Mouse (Mus musculus) kidney, embryonic 14.5 days (tissue): Measurements from ENCODE around the gene Pgp. TPM values are rescaled to one million over a fixed set of nuclear protein-coding genes. Genes with fewer than 3 reads are reported as not detected.
A peak's percentile ranks its signal among the peaks of the same experiment; 100 is the strongest.

ENCODE experiments used
- ATAC-seq: fragments of 200-750 bp; cut with Nextera tagmentation; 2 replicates; pipeline ENCODE4 v1.8.0; 2017; ENCODE audit warnings: moderate number of reproducible peaks, mild to moderate bottlenecking, moderate TSS enrichment, moderate library complexity; ENCODE audit not compliant: low FRiP score, low TSS enrichment
- H3K27ac ChIP-seq: fragments of 300-500 bp; sonication (generic); 2 replicates; pipeline ENCODE4 v1.5.1; 2014; ENCODE audit warnings: low read depth, mild to moderate bottlenecking, low read length, moderate library complexity, mixed read lengths
- H3K27me3 ChIP-seq: fragments of 300-500 bp; sonication (generic); 2 replicates; pipeline ENCODE4 v1.6.1; 2014; ENCODE audit warnings: mild to moderate bottlenecking, low read length; ENCODE audit not compliant: control insufficient read depth, insufficient read depth
- H3K36me3 ChIP-seq: fragments of 300-500 bp; sonication (generic); 2 replicates; pipeline ENCODE4 v1.6.1; 2014; ENCODE audit warnings: low read length, mixed read lengths; ENCODE audit not compliant: control insufficient read depth, insufficient read depth
- H3K4me1 ChIP-seq: fragments of 300-500 bp; sonication (generic); 2 replicates; pipeline ENCODE4 v1.6.1; 2014; ENCODE audit warnings: low read length, mixed read lengths; ENCODE audit not compliant: control insufficient read depth, insufficient read depth
- H3K4me2 ChIP-seq: fragments of 300-500 bp; sonication (generic); replicated peaks from 2 replicates; pipeline ENCODE4 v1.6.1; 2014; ENCODE audit warnings: low read depth, mild to moderate bottlenecking, low read length
- H3K4me3 ChIP-seq: fragments of 300-500 bp; sonication (generic); 2 replicates; pipeline ENCODE4 v1.5.1; 2014; ENCODE audit warnings: mild to moderate bottlenecking, low read length
- H3K9ac ChIP-seq: fragments of 300-500 bp; sonication (generic); 2 replicates; pipeline ENCODE4 v1.6.1; 2014; ENCODE audit warnings: low read depth, mild to moderate bottlenecking, low read length, moderate library complexity
- H3K9me3 ChIP-seq: fragments of 300-500 bp; sonication (generic); 2 replicates; pipeline ENCODE4 v1.6.1; 2016; ENCODE audit warnings: low read length; ENCODE audit not compliant: control insufficient read depth
- WGBS: fragments of 180-500 bp; shearing (Covaris S2); extraction: QIAGEN DNeasy Blood & Tissue Kit; methylation state at CpG from one replicate; pipeline ENCODE4 v1.1.7; 2014; 5-methylcytosine and 5-hydroxymethylcytosine counted together
- polyA plus RNA-seq: library from polyadenylated mRNA; unstranded; fragments of >200 nt; fragmentation: Nextera tagmentation; extraction: Ambion mirVana; gene quantifications from 2 replicates; pipeline ENCODE4 v1.2.1, GENCODE M21; 2014

Gene Pgp
- polyA plus RNA-seq, 1 experiment from 2014 or later = 54.1 TPM

- WGBS = 77% methylated on average over 5 of the region's 5 CpGs
- no peak overlapping the region for H3K4me2 ChIP-seq
- no peak overlapping the region for H3K4me3 ChIP-seq
Observed at GRCm38 (mm10) chr17:24437016-24437415, 33.2 kb upstream of the Pgp start.

GRCm38 (mm10) chr17:24440377-24440776, 29.8 kb upstream of the Pgp start:
- H3K27me3 ChIP-seq = no peaks in the 10 kb centered on the region
- ATAC-seq = no peak
- 90% methylated on average over 8 of the region's 8 CpGs for WGBS
- H3K9ac ChIP-seq = no peak overlapping the region
- H3K36me3 ChIP-seq = peaks cover 77% of the 10 kb centered on the region
- no peak overlapping the region for H3K4me3 ChIP-seq
- H3K9me3 ChIP-seq = no peaks in the 10 kb centered on the region
- no peak overlapping the region for H3K4me2 ChIP-seq
- H3K27ac ChIP-seq = no peak overlapping the region
- H3K4me1 ChIP-seq = no peaks in the 10 kb centered on the region

More at GRCm38 (mm10) chr17:24437016-24437415, 33.2 kb upstream of the Pgp start:
- no peaks in the 10 kb centered on the region for H3K27me3 ChIP-seq
- ATAC-seq = peak; percentile 61; the same call in 1 of the 2 replicates
- H3K36me3 ChIP-seq = peaks cover 55% of the 10 kb centered on the region
- no peaks in the 10 kb centered on the region for H3K4me1 ChIP-seq
- H3K9me3 ChIP-seq = no peaks in the 10 kb centered on the region
- H3K9ac ChIP-seq = no peak overlapping the region
- H3K27ac ChIP-seq = no peak overlapping the region

DNA sequence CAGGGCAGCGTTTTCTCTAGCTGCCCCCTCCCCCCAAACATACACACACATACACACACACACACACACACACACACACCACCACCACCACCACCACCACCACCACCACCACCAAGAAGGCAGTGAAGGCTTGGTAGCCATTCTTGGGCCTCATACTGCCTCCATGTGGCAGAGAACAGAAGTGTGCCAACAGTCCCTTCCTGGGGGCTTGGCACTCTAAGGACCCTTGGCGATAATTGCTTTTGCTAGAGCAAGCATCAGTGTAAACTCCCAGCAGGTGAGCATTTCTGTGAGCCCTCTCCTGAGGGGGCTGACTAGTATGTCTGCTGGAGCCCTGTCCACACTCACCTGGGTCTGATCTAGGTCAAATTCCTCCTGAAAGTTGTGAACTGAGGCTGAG, 29.0 kb upstream of the Pgp start:
- ATAC-seq = no peak

GRCm38 (mm10) chr17:24442107-24442506, 28.1 kb upstream of the Pgp start:
- Histone ChIP-seq H3K36me3 (peaks cover 79% of the 10 kb centered on the region), H3K27me3 (no peaks in the 10 kb centered on the region), H3K27ac (no peak overlapping the region), H3K9ac (no peak overlapping the region), H3K4me2 (no peak overlapping the region), H3K4me3 (no peak overlapping the region), H3K9me3 (no peaks in the 10 kb centered on the region), H3K4me1 (no peaks in the 10 kb centered on the region)
- WGBS = 91% methylated on average over 14 of the region's 14 CpGs
- ATAC-seq = no peak

More for the DNA sequence above, 29.0 kb upstream of the Pgp start:
- H3K27ac ChIP-seq = no peak overlapping the region
- no peaks in the 10 kb centered on the region for H3K27me3 ChIP-seq
- H3K9ac ChIP-seq = no peak overlapping the region
- no peak overlapping the region for H3K4me2 ChIP-seq
- no peaks in the 10 kb centered on the region for H3K4me1 ChIP-seq
- no peak overlapping the region for H3K4me3 ChIP-seq
- 48% methylated on average over 2 of the region's 2 CpGs for WGBS
- H3K9me3 ChIP-seq = no peaks in the 10 kb centered on the region
- H3K36me3 ChIP-seq = peaks cover 77% of the 10 kb centered on the region

DNA sequence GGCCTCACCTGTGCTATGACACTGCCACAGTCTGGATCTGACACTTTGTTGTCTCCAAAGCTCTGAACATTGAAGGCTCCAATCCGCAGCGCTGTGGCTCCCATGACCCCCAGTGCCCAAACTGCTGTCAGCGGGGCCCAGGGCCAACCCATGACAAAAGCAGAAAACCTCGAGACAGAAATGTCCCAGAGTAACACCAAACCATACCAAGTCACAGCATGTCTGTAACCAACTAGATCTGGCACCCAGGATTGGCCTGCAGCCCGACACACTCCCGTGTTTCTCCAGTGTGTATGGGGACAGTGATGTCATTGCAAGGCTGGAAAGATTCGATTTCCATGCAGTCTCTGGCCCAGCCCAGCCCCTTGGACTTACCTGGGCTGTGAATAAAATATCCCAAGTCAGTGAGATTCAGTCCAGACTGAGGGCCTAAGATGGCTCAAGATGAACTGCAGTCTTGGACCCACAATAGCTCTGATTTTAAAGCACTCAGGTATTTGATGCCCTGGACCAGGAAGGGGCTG, 27.5 kb upstream of the Pgp start, which contains the start of gene Dnase1l2:
Dnase1l2 (minus strand) TSS at position 474 of the 524 bp plus-strand sequence.
- Histone ChIP-seq H3K9ac (no peak within 1 kb of the TSS), H3K27ac (no peak within 1 kb of the TSS), H3K27me3 (no peaks in the 10 kb centered on the region), H3K4me2 (no peak within 1 kb of the TSS), H3K9me3 (no peaks in the 10 kb centered on the region), H3K36me3 (peaks cover 79% of the 10 kb centered on the region), H3K4me1 (no peaks in the 10 kb centered on the region), H3K4me3 (no peak within 1 kb of the TSS)
- 85% methylated on average over 7 of the region's 7 CpGs for WGBS
- no peak for ATAC-seq

DNA sequence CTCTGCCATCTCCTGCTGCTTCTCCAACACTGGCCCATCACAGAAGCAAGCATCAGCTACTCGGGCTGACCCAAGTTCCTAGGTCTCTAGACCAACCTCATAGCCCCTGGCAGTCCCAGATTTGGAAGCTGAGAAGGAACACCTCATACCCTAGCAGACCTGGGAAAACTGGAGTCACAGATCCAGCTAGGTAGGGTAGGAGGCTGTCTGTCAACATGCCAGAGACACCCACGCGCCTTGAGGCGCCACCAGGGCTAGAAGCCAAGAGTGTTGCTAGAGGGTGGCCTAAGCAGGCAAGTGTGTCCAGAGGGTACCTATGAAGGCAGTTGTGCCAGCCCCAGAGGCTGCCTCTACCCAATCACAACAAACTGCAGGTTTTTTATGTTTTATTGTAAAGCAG, 26.8 kb upstream of the Pgp start:
- H3K36me3 ChIP-seq = peaks cover 82% of the 10 kb centered on the region
- ATAC-seq = no peak
- H3K4me1 ChIP-seq = no peaks in the 10 kb centered on the region
- H3K9me3 ChIP-seq = no peaks in the 10 kb centered on the region
- H3K27me3 ChIP-seq = no peaks in the 10 kb centered on the region
- no peak overlapping the region for H3K9ac ChIP-seq
- H3K4me3 ChIP-seq = no peak overlapping the region
- H3K4me2 ChIP-seq = no peak overlapping the region
- WGBS = 82% methylated on average over 4 of the region's 4 CpGs
- H3K27ac ChIP-seq = no peak overlapping the region

DNA sequence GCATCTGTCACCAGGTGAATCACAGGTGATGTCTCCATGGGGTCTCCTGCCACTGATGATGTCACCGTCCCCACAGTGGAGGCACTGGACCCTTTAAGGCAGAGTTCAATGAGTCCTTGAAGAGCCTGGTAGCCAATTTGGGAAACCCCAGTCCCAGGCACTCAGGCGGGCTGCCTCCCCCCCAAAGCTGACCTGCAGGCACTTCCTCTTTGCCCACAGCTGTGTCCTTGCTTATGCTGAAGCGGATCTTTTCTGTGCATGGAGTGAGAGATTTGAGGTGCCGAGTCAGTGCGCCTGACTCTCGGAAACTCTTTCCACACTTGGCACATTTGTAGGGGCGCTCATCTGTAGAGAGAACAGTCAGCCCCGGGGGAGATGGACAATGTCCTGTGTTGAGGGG, 23.6 kb upstream of the Pgp start:
- 90% methylated on average over 8 of the region's 8 CpGs for WGBS
- peaks cover 88% of the 10 kb centered on the region for H3K36me3 ChIP-seq

GRCm38 (mm10) chr17:24449507-24449906, 20.7 kb upstream of the Pgp start:
- H3K36me3 ChIP-seq = peaks cover 70% of the 10 kb centered on the region

More for the DNA sequence above, 23.6 kb upstream of the Pgp start:
- Histone ChIP-seq H3K27me3 (no peaks in the 10 kb centered on the region), H3K4me3 (no peak overlapping the region), H3K27ac (no peak overlapping the region), H3K9ac (no peak overlapping the region), H3K4me2 (no peak overlapping the region), H3K4me1 (no peaks in the 10 kb centered on the region), H3K9me3 (no peaks in the 10 kb centered on the region)
- ATAC-seq = no peak

DNA sequence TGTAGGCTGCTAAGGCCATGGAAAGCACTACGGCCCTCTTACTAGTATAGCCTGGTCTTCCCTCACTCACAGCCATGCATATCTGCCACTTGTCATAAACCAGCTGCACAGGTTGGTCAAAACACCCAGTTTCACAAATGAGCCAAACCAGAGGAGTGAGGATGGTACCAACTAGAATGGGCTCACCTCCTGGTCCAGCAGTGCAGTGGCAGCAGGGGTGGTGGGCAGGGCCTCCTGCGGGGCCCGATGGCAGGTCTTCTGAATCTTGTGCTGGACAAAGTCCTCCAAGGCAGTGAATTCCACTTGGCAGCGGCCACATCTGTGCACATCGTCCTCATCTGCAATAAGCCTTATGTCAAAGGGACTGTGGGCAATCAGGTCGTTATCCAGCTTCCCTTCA, 19.0 kb upstream of the Pgp start:
- Histone ChIP-seq H3K27ac (no peak overlapping the region), H3K9me3 (no peaks in the 10 kb centered on the region), H3K4me3 (no peak overlapping the region), H3K4me2 (no peak overlapping the region), H3K27me3 (no peaks in the 10 kb centered on the region), H3K4me1 (peaks cover 6% of the 10 kb centered on the region; the same call in 1 of the 2 replicates), H3K9ac (no peak overlapping the region), H3K36me3 (peaks cover 53% of the 10 kb centered on the region)
- WGBS = 91% methylated on average over 6 of the region's 6 CpGs
- no peak for ATAC-seq

More at GRCm38 (mm10) chr17:24449507-24449906, 20.7 kb upstream of the Pgp start:
- H3K4me1 ChIP-seq = peaks cover 6% of the 10 kb centered on the region; the same call in 1 of the 2 replicates
- ATAC-seq = no peak
- H3K9me3 ChIP-seq = no peaks in the 10 kb centered on the region
- H3K27ac ChIP-seq = no peak overlapping the region
- H3K4me3 ChIP-seq = no peak overlapping the region
- H3K9ac ChIP-seq = no peak overlapping the region
- no peak overlapping the region for H3K4me2 ChIP-seq
- no peaks in the 10 kb centered on the region for H3K27me3 ChIP-seq
- WGBS = 97% methylated on average over 6 of the region's 6 CpGs
